In the genomic region with DNA sequence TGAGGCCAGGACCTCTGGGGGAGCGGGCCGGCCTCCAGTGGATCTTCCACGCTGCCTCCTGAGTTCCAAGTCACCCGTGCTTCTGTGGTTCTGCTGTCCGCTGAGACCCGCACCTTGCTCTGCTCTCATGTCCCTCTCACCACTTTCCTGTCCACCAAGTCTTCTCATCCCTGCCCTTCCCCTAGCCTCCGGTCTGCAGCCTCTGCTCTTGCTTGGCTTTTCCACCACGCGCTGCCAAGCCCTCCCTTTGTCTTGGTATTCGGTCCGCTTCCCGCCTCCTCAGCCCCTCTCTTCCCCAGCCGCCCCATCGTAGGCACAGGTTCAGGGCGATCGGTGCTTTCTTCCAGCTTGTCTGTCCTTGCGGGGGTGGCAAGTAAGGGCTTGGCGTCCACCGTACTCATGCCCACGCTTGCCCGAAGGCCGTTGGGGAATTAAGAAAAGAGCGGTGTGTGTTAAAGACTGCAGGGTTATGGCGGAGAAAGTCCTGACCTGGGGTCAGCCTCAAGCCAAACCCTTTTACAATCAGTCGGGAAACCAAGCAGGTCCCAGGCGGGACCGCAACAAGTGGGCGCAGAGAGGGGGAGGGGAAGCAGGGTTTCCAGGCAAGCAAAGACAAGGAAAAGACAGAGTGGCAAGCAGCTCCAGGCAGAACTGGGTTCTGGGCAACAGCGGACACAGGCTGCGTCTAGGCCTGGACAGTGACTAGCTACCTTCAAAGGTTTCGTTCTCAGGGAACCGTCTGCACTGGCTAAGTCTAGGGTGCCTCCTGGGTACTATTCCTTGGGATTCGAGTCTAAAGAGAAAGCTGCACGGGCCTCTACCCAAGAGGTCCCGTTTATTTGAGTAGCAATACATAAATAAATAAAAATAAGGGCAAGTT, we compare ENCODE assay signal across 13 mouse cellular contexts. TPM values are rescaled to one million over a fixed set of nuclear protein-coding genes. Genes with fewer than 3 reads are reported as not detected.
DNase-seq lines count a peak whose midpoint lies in the region; ATAC-seq and TF ChIP-seq lines count a peak whose summit lies in the region.
"Had no signal": no experiment of that assay in that cellular context is flagged by ENCODE, and none has a peak within 500 bp of the region (broad histone marks: within the 10 kb centered on the region; RNA-seq: fewer than 3 reads in every experiment).

No protein-coding gene starts in this region.

- no peak overlapping the region for H3K27ac ChIP-seq in intestine, embryonic 14.5 days (ENCODE audit: low read depth)
- no peak overlapping the region for H3K27ac ChIP-seq in intestine, embryonic 15.5 days
- H3K27ac ChIP-seq in cortical plate, adult 2 months (ENCODE audit: insufficient read depth, low read length), result no peak overlapping the region
- H3K27ac ChIP-seq in forebrain, postnatal 0 days (ENCODE audit: low read depth, low read length), result peak overlapping the region; percentile 88
- H3K27ac ChIP-seq in midbrain, embryonic 13.5 days, result peak overlapping the region; percentile 91
- H3K27ac ChIP-seq in liver, postnatal 0 days (ENCODE audit: low read depth), result no peak overlapping the region

- no peak for TF ChIP-seq POLR2A in cortical plate, adult 2 months (IDR thresholded peaks at IDR 0.05; ENCODE audit: extremely low read depth, insufficient read depth, low read length)

- no peak overlapping the region for H3K4me2 ChIP-seq in intestine, embryonic 14.5 days (ENCODE audit: low read length)
- no peak overlapping the region for H3K4me2 ChIP-seq in intestine, embryonic 15.5 days (replicated peaks)
- H3K4me2 ChIP-seq in forebrain, postnatal 0 days (ENCODE audit: low read depth), result peak overlapping the region; percentile 65
- H3K4me2 ChIP-seq in midbrain, embryonic 13.5 days (replicated peaks), result peak overlapping the region; percentile 70
- no peak overlapping the region for H3K4me2 ChIP-seq in liver, postnatal 0 days (ENCODE audit: low read depth, low read length)

- H3K36me3 ChIP-seq in intestine, embryonic 14.5 days (ENCODE audit: control insufficient read depth, insufficient read depth, low read length), result no peaks in the 10 kb centered on the region
- no peaks in the 10 kb centered on the region for H3K36me3 ChIP-seq in intestine, embryonic 15.5 days
- no peaks in the 10 kb centered on the region; the same call in 1 of the 2 replicates for H3K36me3 ChIP-seq in forebrain, postnatal 0 days (ENCODE audit: insufficient read depth)
- H3K36me3 ChIP-seq in midbrain, embryonic 13.5 days, result no peaks in the 10 kb centered on the region
- no peaks in the 10 kb centered on the region for H3K36me3 ChIP-seq in liver, postnatal 0 days (replicated peaks; ENCODE audit: insufficient read depth, low read length)

- WGBS in intestine, embryonic 14.5 days, result under 1% methylated on average over 35 of the region's 35 CpGs
- WGBS in intestine, embryonic 15.5 days, result 1% methylated on average over 35 of the region's 35 CpGs
- WGBS in forebrain, postnatal 0 days, result 5% methylated on average over 35 of the region's 35 CpGs
- under 1% methylated on average over 35 of the region's 35 CpGs for WGBS in midbrain, embryonic 13.5 days
- WGBS in liver, postnatal 0 days (ENCODE audit: insufficient replicate concordance), result 3% methylated on average over 35 of the region's 35 CpGs

- 0 out of 2 replicates have a peak, but pooled peaks cover 4% of the 10 kb centered on the region for H3K4me1 ChIP-seq in intestine, embryonic 14.5 days (replicated peaks; ENCODE audit: control insufficient read depth, insufficient read depth, low read length)
- H3K4me1 ChIP-seq in intestine, embryonic 15.5 days (replicated peaks), result peaks cover 14% of the 10 kb centered on the region
- H3K4me1 ChIP-seq in cortical plate, adult 2 months (ENCODE audit: control insufficient read depth, insufficient read depth, low read length), result no peaks in the 10 kb centered on the region
- H3K4me1 ChIP-seq in forebrain, postnatal 0 days (ENCODE audit: insufficient read depth), result 0 out of 2 replicates have a peak, but pooled peaks cover 3% of the 10 kb centered on the region
- peaks cover 68% of the 10 kb centered on the region for H3K4me1 ChIP-seq in midbrain, embryonic 13.5 days (replicated peaks)
- H3K4me1 ChIP-seq in liver, postnatal 0 days (ENCODE audit: insufficient read depth), result no peaks in the 10 kb centered on the region

- ATAC-seq in intestine, embryonic 14.5 days (replicated peaks; ENCODE audit: low FRiP score, low TSS enrichment, low read depth), result no peak
- ATAC-seq in intestine, embryonic 15.5 days, result no peak
- peak; percentile 28 for ATAC-seq in forebrain, postnatal 0 days
- ATAC-seq in midbrain, embryonic 13.5 days, result peak; percentile 32
- ATAC-seq in liver, postnatal 0 days, result no peak
- ATAC-seq: activated CD4-positive, CD25-positive, alpha-beta regulatory T cell, adult 4 months had no signal

- TF ChIP-seq CTCF in cortical plate, adult 2 months (IDR thresholded peaks at IDR 0.05; ENCODE audit: extremely low read depth, insufficient read depth, low read length), result no peak
- TF ChIP-seq CTCF in forebrain, postnatal 0 days (IDR thresholded peaks at IDR 0.05; ENCODE audit: low read depth), result no peak
- no peak for TF ChIP-seq CTCF in liver, postnatal 0 days (IDR thresholded peaks at IDR 0.05; ENCODE audit: low read depth)

- peaks cover 100% of the 10 kb centered on the region for H3K27me3 ChIP-seq in intestine, embryonic 14.5 days (replicated peaks; ENCODE audit: control insufficient read depth, insufficient read depth, low read length)
- peaks cover 87% of the 10 kb centered on the region for H3K27me3 ChIP-seq in intestine, embryonic 15.5 days (replicated peaks)
- peaks cover 12% of the 10 kb centered on the region for H3K27me3 ChIP-seq in forebrain, postnatal 0 days (ENCODE audit: insufficient read depth, low read length)
- H3K27me3 ChIP-seq in midbrain, embryonic 13.5 days, result peaks cover 60% of the 10 kb centered on the region
- H3K27me3 ChIP-seq in liver, postnatal 0 days (ENCODE audit: insufficient read depth, low read length), result peaks cover 92% of the 10 kb centered on the region

- H3K4me3 ChIP-seq in intestine, embryonic 14.5 days (ENCODE audit: low read depth, low read length), result no peak overlapping the region; the same call in 1 of the 2 replicates
- H3K4me3 ChIP-seq in intestine, embryonic 15.5 days (replicated peaks), result no peak overlapping the region
- peak overlapping the region; percentile 13; the same call in 1 of the 2 replicates for H3K4me3 ChIP-seq in cortical plate, adult 2 months (ENCODE audit: insufficient read depth, low read length)
- peak overlapping the region; percentile 51 for H3K4me3 ChIP-seq in forebrain, postnatal 0 days (ENCODE audit: low read depth, low read length)
- peak overlapping the region; percentile 74 for H3K4me3 ChIP-seq in midbrain, embryonic 13.5 days (replicated peaks)
- no peak overlapping the region for H3K4me3 ChIP-seq in liver, postnatal 0 days (ENCODE audit: low read depth, low read length)

- no peaks in the 10 kb centered on the region for H3K9me3 ChIP-seq in intestine, embryonic 14.5 days (ENCODE audit: control insufficient read depth, low read length)
- H3K9me3 ChIP-seq in intestine, embryonic 15.5 days, result no peaks in the 10 kb centered on the region
- no peaks in the 10 kb centered on the region for H3K9me3 ChIP-seq in forebrain, postnatal 0 days (ENCODE audit: low read length)
- H3K9me3 ChIP-seq in midbrain, embryonic 13.5 days, result no peaks in the 10 kb centered on the region
- no peaks in the 10 kb centered on the region for H3K9me3 ChIP-seq in liver, postnatal 0 days (ENCODE audit: low read length)

- H3K9ac ChIP-seq in intestine, embryonic 14.5 days (ENCODE audit: low read length), result no peak overlapping the region
- H3K9ac ChIP-seq in intestine, embryonic 15.5 days, result no peak overlapping the region
- H3K9ac ChIP-seq in forebrain, postnatal 0 days, result peak overlapping the region; percentile 60
- peak overlapping the region; percentile 70 for H3K9ac ChIP-seq in midbrain, embryonic 13.5 days (replicated peaks)
- H3K9ac ChIP-seq in liver, postnatal 0 days (replicated peaks), result no peak overlapping the region

- no peak for TF ChIP-seq EP300 in liver, postnatal 0 days (IDR thresholded peaks at IDR 0.05; ENCODE audit: low read depth)

- DNase-seq in intestine, embryonic 14.5 days (ENCODE audit: low spot score), result peak; percentile 69
- peak; percentile 58 for DNase-seq in forebrain, postnatal 0 days
- DNase-seq in adrenal gland, adult 18-20 months (ENCODE audit: low spot score in 2 of 2), result no peak
- DNase-seq in frontal cortex, postnatal 36 days (ENCODE audit: low spot score in 2 of 2), result no peak
- no peak for DNase-seq in liver, postnatal 0 days

RNA-seq across cellular contexts. Expression of a gene that starts 6.5 kb away (rescaled TPM):
- polyA plus RNA-seq in intestine, embryonic 14.5 days (2014; fragmentation: Nextera tagmentation; extraction: Ambion mirVana), result 0.05 TPM in 1 of 2 replicates, not detected in the other
- not detected in 2 replicates for polyA plus RNA-seq in intestine, embryonic 15.5 days (2015; fragmentation: Nextera tagmentation; extraction: Ambion mirVana)
- 6.1 and 6.8 TPM in 2 replicates for polyA plus RNA-seq in cortical plate, adult 2 months (2012; rRNA removed)
- total RNA-seq in forebrain, postnatal 0 days (2014; rRNA removed), result 22.5 and 36.5 TPM in 2 replicates
- polyA plus RNA-seq in forebrain, postnatal 0 days (2015; fragmentation: Nextera tagmentation; extraction: Ambion mirVana), result 2.6 and 4.3 TPM in 2 replicates
- polyA plus RNA-seq in midbrain, embryonic 13.5 days (2015; fragmentation: Nextera tagmentation; extraction: Ambion mirVana), result 3.1 and 3.6 TPM in 2 replicates
- not detected for total RNA-seq in adrenal gland, adult 18-20 months (2021)
- polyA plus RNA-seq in liver, postnatal 0 days (2015; fragmentation: Nextera tagmentation; extraction: Ambion mirVana), result not detected in 2 replicates
- polyA plus RNA-seq: activated CD4-positive, CD25-positive, alpha-beta regulatory T cell, adult 4 months; C2C12; heart, embryonic 14.5 days; liver, embryonic 16.5 days; stomach, embryonic 14.5 days had no signal

Comparison
In these comparisons a context has a peak if more than half of its experiments do, and no peak if none do; other contexts are left out.
1. ATAC-seq: peak in forebrain, postnatal 0 days (single experiment) and midbrain, embryonic 13.5 days (single experiment); none in intestine, embryonic 14.5 days (single experiment), intestine, embryonic 15.5 days (single experiment) and liver, postnatal 0 days (single experiment).
2. DNase-seq: peak in intestine, embryonic 14.5 days (single experiment) and forebrain, postnatal 0 days (single experiment); none in adrenal gland, adult 18-20 months (0 of 2), frontal cortex, postnatal 36 days (0 of 2) and liver, postnatal 0 days (single experiment).
3. H3K27ac ChIP-seq: peak in forebrain, postnatal 0 days (single experiment) and midbrain, embryonic 13.5 days (single experiment); none in intestine, embryonic 14.5 days (single experiment), intestine, embryonic 15.5 days (single experiment), cortical plate, adult 2 months (single experiment) and liver, postnatal 0 days (single experiment).
4. H3K4me2 ChIP-seq: peak in forebrain, postnatal 0 days (single experiment) and midbrain, embryonic 13.5 days (single experiment); none in intestine, embryonic 14.5 days (single experiment), intestine, embryonic 15.5 days (single experiment) and liver, postnatal 0 days (single experiment).
5. H3K4me3 ChIP-seq: peak in cortical plate, adult 2 months (single experiment), forebrain, postnatal 0 days (single experiment) and midbrain, embryonic 13.5 days (single experiment); none in intestine, embryonic 14.5 days (single experiment), intestine, embryonic 15.5 days (single experiment) and liver, postnatal 0 days (single experiment).
6. H3K9ac ChIP-seq: peak in forebrain, postnatal 0 days (single experiment) and midbrain, embryonic 13.5 days (single experiment); none in intestine, embryonic 14.5 days (single experiment), intestine, embryonic 15.5 days (single experiment) and liver, postnatal 0 days (single experiment).